Mouse (Mus musculus): ENCODE measurements around the gene Tagap.

- TF ChIP-seq POLR2A (IDR thresholded peaks at IDR 0.05; ENCODE audit: control insufficient read depth, extremely low read depth, insufficient read depth, low read length, poor library complexity) (no peak), CTCF (IDR thresholded peaks at IDR 0.05; ENCODE audit: borderline replicate concordance, control insufficient read depth, extremely low read depth, insufficient read depth, low read length, poor library complexity) (no peak)
Observed at GRCm38 (mm10) chr17:7887071-7887815, 38.6 kb upstream of the Tagap start.

Data from thymus, adult 2 months (tissue).